Mouse (Mus musculus): Measurements from ENCODE around the gene Pipox. TPM values are rescaled to one million over a fixed set of nuclear protein-coding genes. Genes with fewer than 3 reads are reported as not detected.
A peak's percentile ranks its signal among the peaks of the same experiment; 100 is the strongest.

Gene Pipox
- total and polyA plus RNA-seq, 2 experiments = 222 to 251 TPM

DNA sequence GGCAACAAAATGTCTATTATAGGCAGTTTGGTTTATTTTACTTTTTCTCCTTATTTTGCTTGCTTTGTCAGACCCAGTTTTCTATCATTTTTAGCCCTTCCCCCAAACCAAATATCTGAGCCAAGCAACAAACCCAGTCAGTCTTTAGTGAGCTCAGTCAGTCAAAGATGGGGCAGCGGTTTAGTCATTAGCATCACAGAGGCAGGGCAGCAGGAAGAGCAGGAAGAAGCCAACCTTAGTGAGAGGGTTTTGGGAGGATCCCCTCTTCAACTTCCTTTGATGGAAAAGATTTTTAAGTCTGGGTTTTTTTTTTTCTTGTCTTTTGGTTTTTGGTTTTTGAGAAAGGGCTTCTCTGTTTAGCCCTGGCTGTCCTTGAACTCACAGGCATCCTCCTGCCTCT, 10.8 kb upstream of the Pipox start:
- DNase-seq (ENCODE audit: extremely low read depth, low read depth, low spot score) = no peak
- WGBS = 61% methylated on average over 1 of the region's 1 CpGs
- Histone ChIP-seq H3K79me2 (ENCODE audit: control insufficient read depth, insufficient read depth, low read length) (no peaks in the 10 kb centered on the region), H3K27me3 (ENCODE audit: control insufficient read depth, insufficient read depth, low read length) (no peaks in the 10 kb centered on the region), H3K4me3 (ENCODE audit: insufficient read depth, low read depth, low read length) (no peak overlapping the region), H3K9ac (ENCODE audit: low read depth, low read length) (no peak overlapping the region), H3K4me1 (ENCODE audit: control insufficient read depth, insufficient read depth, low read length) (peaks cover 15% of the 10 kb centered on the region), H3K36me3 (ENCODE audit: control insufficient read depth, insufficient read depth, low read length) (no peaks in the 10 kb centered on the region), H3K27ac (replicated peaks; ENCODE audit: insufficient read depth, low read depth, low read length) (no peak overlapping the region)
- TF ChIP-seq CTCF (IDR thresholded peaks at IDR 0.05; ENCODE audit: low read depth, low read length) = no peak
- no peak for TF ChIP-seq POLR2A (IDR thresholded peaks at IDR 0.05; ENCODE audit: extremely low read depth, insufficient read depth, low read length)

- Histone ChIP-seq H3K36me3 (ENCODE audit: control insufficient read depth, insufficient read depth, low read length) (no peaks in the 10 kb centered on the region), H3K4me3 (ENCODE audit: insufficient read depth, low read depth, low read length) (no peak overlapping the region), H3K27ac (replicated peaks; ENCODE audit: insufficient read depth, low read depth, low read length) (no peak overlapping the region), H3K4me1 (ENCODE audit: control insufficient read depth, insufficient read depth, low read length) (peaks cover 17% of the 10 kb centered on the region), H3K27me3 (ENCODE audit: control insufficient read depth, insufficient read depth, low read length) (no peaks in the 10 kb centered on the region), H3K9ac (ENCODE audit: low read depth, low read length) (no peak overlapping the region), H3K79me2 (ENCODE audit: control insufficient read depth, insufficient read depth, low read length) (no peaks in the 10 kb centered on the region)
- no peak for DNase-seq (ENCODE audit: extremely low read depth, low read depth, low spot score)
- TF ChIP-seq CTCF (IDR thresholded peaks at IDR 0.05; ENCODE audit: low read depth, low read length) (peak; percentile 30; the same call in 1 of the 2 replicates), POLR2A (IDR thresholded peaks at IDR 0.05; ENCODE audit: extremely low read depth, insufficient read depth, low read length) (no peak)
- WGBS = 50% methylated on average over 3 of the region's 3 CpGs
Observed at GRCm38 (mm10) chr11:77903761-77904160, 9.9 kb upstream of the Pipox start.

- whole genome bisulfite sequencing = 41% methylated on average over 8 of the region's 8 CpGs
- H3K4me1 ChIP-seq (ENCODE audit: control insufficient read depth, insufficient read depth, low read length) = peaks cover 17% of the 10 kb centered on the region
- no peaks in the 10 kb centered on the region for H3K79me2 ChIP-seq (ENCODE audit: control insufficient read depth, insufficient read depth, low read length)
- H3K27me3 ChIP-seq (ENCODE audit: control insufficient read depth, insufficient read depth, low read length) = no peaks in the 10 kb centered on the region
- no peak overlapping the region for H3K9ac ChIP-seq (ENCODE audit: low read depth, low read length)
- H3K4me3 ChIP-seq (ENCODE audit: insufficient read depth, low read depth, low read length) = no peak overlapping the region
- no peaks in the 10 kb centered on the region for H3K36me3 ChIP-seq (ENCODE audit: control insufficient read depth, insufficient read depth, low read length)
- DNase-seq (ENCODE audit: extremely low read depth, low read depth, low spot score) = no peak
- 0 out of 2 replicates have a peak overlapping the region, but pooled peaks have one; percentile 3 for H3K27ac ChIP-seq (replicated peaks; ENCODE audit: insufficient read depth, low read depth, low read length)
- TF ChIP-seq CTCF (IDR thresholded peaks at IDR 0.05; ENCODE audit: low read depth, low read length) (no peak), POLR2A (IDR thresholded peaks at IDR 0.05; ENCODE audit: extremely low read depth, insufficient read depth, low read length) (no peak)
Observed at GRCm38 (mm10) chr11:77901775-77902355, 8.0 kb upstream of the Pipox start.

GRCm38 (mm10) chr11:77901366-77901765, 7.5 kb upstream of the Pipox start:
- Histone ChIP-seq H3K79me2 (ENCODE audit: control insufficient read depth, insufficient read depth, low read length) (no peaks in the 10 kb centered on the region), H3K4me1 (ENCODE audit: control insufficient read depth, insufficient read depth, low read length) (peaks cover 17% of the 10 kb centered on the region), H3K27ac (replicated peaks; ENCODE audit: insufficient read depth, low read depth, low read length) (peak overlapping the region; percentile 18; the same call in 1 of the 2 replicates), H3K27me3 (ENCODE audit: control insufficient read depth, insufficient read depth, low read length) (no peaks in the 10 kb centered on the region), H3K4me3 (ENCODE audit: insufficient read depth, low read depth, low read length) (no peak overlapping the region), H3K36me3 (ENCODE audit: control insufficient read depth, insufficient read depth, low read length) (no peaks in the 10 kb centered on the region), H3K9ac (ENCODE audit: low read depth, low read length) (no peak overlapping the region)
- TF ChIP-seq CTCF (IDR thresholded peaks at IDR 0.05; ENCODE audit: low read depth, low read length) = no peak
- no peak for TF ChIP-seq POLR2A (IDR thresholded peaks at IDR 0.05; ENCODE audit: extremely low read depth, insufficient read depth, low read length)
- no peak for DNase-seq (ENCODE audit: extremely low read depth, low read depth, low spot score)
- 36% methylated on average over 5 of the region's 5 CpGs for WGBS

DNA sequence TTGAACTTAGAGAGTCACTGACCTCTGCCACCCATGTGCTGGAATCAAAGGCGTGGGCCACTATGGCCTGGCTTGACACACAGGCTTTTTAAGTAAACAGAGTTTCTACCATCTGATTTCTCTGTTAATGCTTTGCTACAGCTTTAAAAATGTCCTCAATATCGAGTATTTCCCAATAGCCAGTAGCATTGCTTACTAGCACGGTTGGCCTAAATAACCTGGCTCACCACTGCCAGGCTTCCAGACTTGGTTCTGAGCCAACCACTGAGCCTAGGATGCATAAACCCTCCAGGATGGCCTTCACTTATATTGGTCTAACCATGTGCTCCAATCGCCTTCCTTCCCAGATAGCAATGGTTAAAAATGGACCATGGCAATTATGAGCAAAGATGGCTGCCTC, 6.8 kb upstream of the Pipox start:
- Histone ChIP-seq H3K27me3 (ENCODE audit: control insufficient read depth, insufficient read depth, low read length) (no peaks in the 10 kb centered on the region), H3K36me3 (ENCODE audit: control insufficient read depth, insufficient read depth, low read length) (no peaks in the 10 kb centered on the region), H3K79me2 (ENCODE audit: control insufficient read depth, insufficient read depth, low read length) (no peaks in the 10 kb centered on the region), H3K4me3 (ENCODE audit: insufficient read depth, low read depth, low read length) (no peak overlapping the region), H3K9ac (ENCODE audit: low read depth, low read length) (no peak overlapping the region), H3K4me1 (ENCODE audit: control insufficient read depth, insufficient read depth, low read length) (peaks cover 17% of the 10 kb centered on the region), H3K27ac (replicated peaks; ENCODE audit: insufficient read depth, low read depth, low read length) (peak overlapping the region; percentile 92)
- no peak for TF ChIP-seq CTCF (IDR thresholded peaks at IDR 0.05; ENCODE audit: low read depth, low read length)
- no peak for TF ChIP-seq POLR2A (IDR thresholded peaks at IDR 0.05; ENCODE audit: extremely low read depth, insufficient read depth, low read length)
- WGBS = 16% methylated on average over 4 of the region's 4 CpGs
- DNase-seq (ENCODE audit: extremely low read depth, low read depth, low spot score) = peak; percentile 99

DNA sequence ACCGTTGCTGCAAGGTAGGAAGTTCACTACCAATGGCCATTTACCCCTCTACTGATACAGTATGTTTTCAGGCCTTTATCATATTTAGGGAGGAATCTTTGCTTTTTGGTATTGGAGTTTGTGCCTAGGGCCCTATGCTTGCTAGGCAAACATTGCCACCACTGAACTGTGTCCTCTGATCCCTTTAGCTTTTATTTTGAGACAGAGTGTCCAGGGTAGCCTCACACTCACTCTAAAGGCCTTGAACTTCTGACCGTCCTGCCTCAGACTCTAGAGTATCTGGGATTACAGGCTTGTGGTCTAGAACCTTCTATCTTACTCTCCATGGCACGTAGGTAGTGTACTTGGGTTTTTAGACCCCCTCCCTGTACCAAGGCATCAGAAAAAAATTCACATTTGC, 6.3 kb upstream of the Pipox start:
- Histone ChIP-seq H3K4me1 (ENCODE audit: control insufficient read depth, insufficient read depth, low read length) (peaks cover 17% of the 10 kb centered on the region), H3K27ac (replicated peaks; ENCODE audit: insufficient read depth, low read depth, low read length) (peak overlapping the region; percentile 92), H3K4me3 (ENCODE audit: insufficient read depth, low read depth, low read length) (no peak overlapping the region), H3K36me3 (ENCODE audit: control insufficient read depth, insufficient read depth, low read length) (no peaks in the 10 kb centered on the region), H3K9ac (ENCODE audit: low read depth, low read length) (no peak overlapping the region), H3K27me3 (ENCODE audit: control insufficient read depth, insufficient read depth, low read length) (no peaks in the 10 kb centered on the region), H3K79me2 (ENCODE audit: control insufficient read depth, insufficient read depth, low read length) (no peaks in the 10 kb centered on the region)
- peak; percentile 91 for DNase-seq (ENCODE audit: extremely low read depth, low read depth, low spot score)
- WGBS = 29% methylated on average over 3 of the region's 3 CpGs
- no peak for TF ChIP-seq CTCF (IDR thresholded peaks at IDR 0.05; ENCODE audit: low read depth, low read length)
- TF ChIP-seq POLR2A (IDR thresholded peaks at IDR 0.05; ENCODE audit: extremely low read depth, insufficient read depth, low read length) = no peak

Data from liver, adult 2 months (tissue).